Mouse (Mus musculus) E14TG2a.4 (cell line): ENCODE data around the gene 2810408A11Rik.
"Not testable (repeated sequence)": the region's sequence is repeated elsewhere in the genome, so short reads cannot be mapped to it uniquely, and the experiment has no call there.

Experiments
- CTCF ChIP-seq: conservative IDR thresholded peaks from 2 replicates; pipeline ENCODE4 v1.5.1; 2014; ENCODE audit warnings: low read length
- POU5F1 ChIP-seq: IDR thresholded peaks from 2 replicates; pipeline ENCODE4 v1.6.1; 2014; ENCODE audit warnings: low read length, borderline replicate concordance

GRCm38 (mm10) chr11:69916652-69917378, 16.0 kb upstream of the 2810408A11Rik start:
- TF ChIP-seq CTCF, POU5F1: not testable (repeated sequence)
